Mouse (Mus musculus) heart, embryonic 11.5 days (tissue): Measurements from ENCODE around the gene Hand1. TPM values are rescaled to one million over a fixed set of nuclear protein-coding genes. Genes with fewer than 3 reads are reported as not detected.
A peak's percentile ranks its signal among the peaks of the same experiment; 100 is the strongest.

ENCODE experiments used
- ATAC-seq: fragments of 200-750 bp; cut with Nextera tagmentation; replicated peaks from 2 replicates; pipeline ENCODE4 v1.8.0; 2017; ENCODE audit warnings: moderate library complexity; ENCODE audit not compliant: insufficient number of reproducible peaks, low FRiP score, low TSS enrichment
- H3K27ac ChIP-seq: fragments of 300-500 bp; sonication (generic); 2 replicates; pipeline ENCODE4 v1.5.1; 2014; ENCODE audit warnings: mild to moderate bottlenecking, low read depth, low read length
- H3K27me3 ChIP-seq: fragments of 300-500 bp; sonication (generic); 2 replicates; pipeline ENCODE4 v1.6.1; 2014; ENCODE audit warnings: mild to moderate bottlenecking, low read length, mixed read lengths; ENCODE audit not compliant: control insufficient read depth, insufficient read depth
- H3K36me3 ChIP-seq: fragments of 300-500 bp; sonication (generic); 2 replicates; pipeline ENCODE4 v1.6.1; 2014; ENCODE audit warnings: mild to moderate bottlenecking, low read length, moderate library complexity, mixed read lengths; ENCODE audit not compliant: control insufficient read depth, insufficient read depth
- H3K4me1 ChIP-seq: fragments of 300-500 bp; sonication (generic); 2 replicates; pipeline ENCODE4 v1.6.1; 2014; ENCODE audit warnings: low read length; ENCODE audit not compliant: control insufficient read depth, insufficient read depth
- H3K4me2 ChIP-seq: fragments of 300-500 bp; sonication (generic); 2 replicates; pipeline ENCODE4 v1.6.1; 2014; ENCODE audit warnings: mild to moderate bottlenecking, moderate library complexity
- H3K4me3 ChIP-seq: fragments of 300-500 bp; sonication (generic); 2 replicates; pipeline ENCODE4 v1.5.1; 2014; ENCODE audit warnings: low read depth, low read length
- H3K9ac ChIP-seq: fragments of 300-500 bp; sonication (generic); 2 replicates; pipeline ENCODE4 v1.6.1; 2014; ENCODE audit warnings: mild to moderate bottlenecking, low read depth, low read length, moderate library complexity
- H3K9me3 ChIP-seq: fragments of 300-500 bp; sonication (generic); replicated peaks from 2 replicates; pipeline ENCODE4 v1.6.1; 2016; ENCODE audit warnings: low read length; ENCODE audit not compliant: control insufficient read depth
- WGBS: fragments of 180-500 bp; shearing (Covaris S2); extraction: QIAGEN DNeasy Blood & Tissue Kit; methylation state at CpG from one replicate; pipeline ENCODE4 v1.1.7; 2014; ENCODE audit not compliant: insufficient replicate concordance; 5-methylcytosine and 5-hydroxymethylcytosine counted together
- polyA plus RNA-seq: library from polyadenylated mRNA; unstranded; fragments of >200 nt; fragmentation: Nextera tagmentation; extraction: Ambion mirVana; gene quantifications from 2 replicates; pipeline ENCODE4 v1.2.1, GENCODE M21; 2014

The Hand1 gene
- polyA plus RNA-seq, 1 experiment from 2014 or later: 61.9 TPM

DNA sequence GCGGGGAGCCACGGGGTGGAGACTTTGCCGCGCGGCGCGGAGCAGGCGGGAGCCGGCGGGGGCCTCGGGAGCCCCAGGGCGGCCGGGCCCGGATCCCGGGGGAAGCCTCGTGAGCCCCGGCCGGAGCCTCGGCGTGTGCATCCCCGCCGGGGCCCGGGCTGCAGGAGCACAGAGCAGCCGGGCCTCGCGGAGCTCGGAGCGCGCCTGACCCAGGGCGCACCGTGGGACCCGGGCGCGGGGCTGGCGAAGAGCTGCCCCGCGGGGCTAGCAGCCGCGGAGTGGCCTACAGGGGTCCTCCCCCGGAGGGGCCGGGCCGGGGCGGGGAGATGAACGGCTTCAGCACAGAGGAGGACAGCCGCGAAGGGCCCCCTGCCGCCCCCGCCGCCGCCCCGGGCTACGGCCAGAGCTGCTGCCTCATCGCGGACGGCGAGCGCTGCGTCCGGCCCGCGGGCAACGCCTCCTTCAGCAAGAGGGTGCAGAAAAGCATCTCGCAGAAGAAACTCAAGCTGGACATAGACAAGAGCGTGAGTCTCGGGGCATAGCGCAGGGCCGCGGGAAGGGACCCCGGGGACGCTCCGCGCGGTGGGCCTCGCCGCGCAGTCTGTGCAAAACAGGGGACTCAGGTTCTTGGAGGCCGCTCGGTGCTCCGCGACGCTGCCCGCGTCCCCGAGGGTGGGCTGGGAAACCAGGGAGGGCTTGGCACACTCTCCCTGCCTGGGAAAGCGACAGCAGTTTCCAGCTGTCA, 30.7 kb downstream of the Hand1 start:
- H3K9ac ChIP-seq: peak overlapping the region; percentile 86
- H3K27ac ChIP-seq: peak overlapping the region; percentile 74
- no peaks in the 10 kb centered on the region for H3K9me3 ChIP-seq
- peak; percentile 72 for ATAC-seq
- H3K4me2 ChIP-seq: peak overlapping the region; percentile 74
- WGBS: under 1% methylated on average over 71 of the region's 85 CpGs
- H3K4me3 ChIP-seq: peak overlapping the region; percentile 86
- peaks cover 18% of the 10 kb centered on the region for H3K4me1 ChIP-seq
- H3K36me3 ChIP-seq: no peaks in the 10 kb centered on the region
- no peaks in the 10 kb centered on the region for H3K27me3 ChIP-seq

DNA sequence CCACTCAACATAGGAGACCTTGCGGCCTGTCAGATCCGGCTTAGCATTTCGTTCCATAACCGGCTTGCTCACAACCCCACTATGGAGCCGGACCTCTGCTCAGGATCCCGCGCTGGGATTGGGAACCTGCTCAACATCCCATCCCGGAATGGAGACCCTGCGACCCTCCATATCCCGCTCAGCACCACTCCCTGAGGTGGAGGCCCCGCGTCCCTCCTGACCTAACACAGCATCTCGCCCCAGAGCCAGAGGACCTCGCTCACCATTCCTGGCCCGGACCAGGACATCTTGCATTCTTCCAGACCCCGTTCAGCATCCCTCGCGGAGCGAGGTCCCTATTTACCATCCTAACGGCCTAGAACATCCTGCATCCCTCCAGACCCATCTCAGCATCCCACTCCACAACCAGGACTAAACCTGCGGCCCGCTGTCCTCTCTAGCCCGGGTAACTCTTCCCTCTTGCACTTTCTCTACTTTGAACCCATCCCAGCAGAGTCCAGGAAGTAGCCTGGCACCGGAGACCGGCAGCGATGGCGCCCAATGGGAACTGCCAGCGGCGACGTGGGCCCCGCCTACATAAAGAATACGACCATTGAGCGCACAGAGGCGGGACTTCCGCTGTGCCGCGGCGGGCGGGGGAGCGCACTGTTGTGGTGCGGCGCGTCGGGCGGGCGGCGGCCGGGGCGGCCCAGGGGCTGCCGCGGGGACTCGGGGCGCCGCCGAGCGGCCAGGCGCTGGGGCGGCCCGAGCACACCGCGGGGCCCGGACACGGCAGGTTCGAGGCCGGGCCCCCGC, 31.4 kb downstream of the Hand1 start, which contains the start of gene Sap30l:
TSS of gene Sap30l (plus strand) at position 667 of the 795 bp plus-strand sequence.
- peak within 1 kb of the TSS; percentile 86 for H3K4me3 ChIP-seq
- ATAC-seq: peak; percentile 93
- no peaks in the 10 kb centered on the region for H3K36me3 ChIP-seq
- peak within 1 kb of the TSS; percentile 80 for H3K27ac ChIP-seq
- peaks cover 18% of the 10 kb centered on the region for H3K4me1 ChIP-seq
- no peaks in the 10 kb centered on the region for H3K9me3 ChIP-seq
- H3K4me2 ChIP-seq: peak within 1 kb of the TSS; percentile 74
- WGBS: under 1% methylated on average over 66 of the region's 66 CpGs
- no peaks in the 10 kb centered on the region for H3K27me3 ChIP-seq
- H3K9ac ChIP-seq: peak within 1 kb of the TSS; percentile 86

DNA sequence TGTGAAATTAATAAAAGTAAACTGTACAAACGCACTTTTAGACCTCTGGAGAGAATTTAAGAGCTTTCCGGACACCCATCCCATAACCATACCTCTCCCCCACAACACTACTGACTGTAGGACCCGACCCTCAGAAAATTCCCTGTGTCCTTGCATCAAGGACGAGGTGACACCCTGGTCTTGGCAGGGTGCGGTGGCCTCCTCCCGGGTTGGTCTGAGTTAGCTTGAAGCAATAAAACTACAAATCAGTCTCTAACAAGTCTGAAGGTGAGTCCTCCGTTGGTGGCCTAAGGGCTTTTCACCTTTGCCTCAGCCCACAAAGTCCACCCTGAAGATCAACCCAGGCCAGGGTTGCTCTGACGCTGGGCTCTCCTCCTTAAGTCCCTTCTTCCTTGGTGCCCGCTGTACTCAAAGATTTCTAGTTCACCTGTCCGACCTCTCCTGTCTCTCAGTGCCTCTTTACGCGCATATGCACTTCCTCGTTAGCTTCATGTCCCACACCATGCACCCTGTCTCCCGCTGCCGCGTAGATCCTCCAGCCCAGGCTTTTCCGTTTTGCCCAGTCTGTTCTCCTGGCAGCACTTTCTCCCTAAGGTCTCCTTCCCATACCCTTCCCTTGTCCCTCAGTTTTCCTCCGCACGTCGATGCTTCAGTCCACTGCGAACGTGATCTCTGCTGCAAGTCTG, 32.2 kb downstream of the Hand1 start:
- 14% methylated on average over 22 of the region's 22 CpGs for WGBS
- H3K36me3 ChIP-seq: no peaks in the 10 kb centered on the region
- peak overlapping the region; percentile 74 for H3K4me2 ChIP-seq
- H3K4me3 ChIP-seq: peak overlapping the region; percentile 86
- peak overlapping the region; percentile 86 for H3K9ac ChIP-seq
- H3K4me1 ChIP-seq: peaks cover 18% of the 10 kb centered on the region
- H3K9me3 ChIP-seq: no peaks in the 10 kb centered on the region
- no peak for ATAC-seq
- H3K27me3 ChIP-seq: no peaks in the 10 kb centered on the region
- peak overlapping the region; percentile 80 for H3K27ac ChIP-seq

DNA sequence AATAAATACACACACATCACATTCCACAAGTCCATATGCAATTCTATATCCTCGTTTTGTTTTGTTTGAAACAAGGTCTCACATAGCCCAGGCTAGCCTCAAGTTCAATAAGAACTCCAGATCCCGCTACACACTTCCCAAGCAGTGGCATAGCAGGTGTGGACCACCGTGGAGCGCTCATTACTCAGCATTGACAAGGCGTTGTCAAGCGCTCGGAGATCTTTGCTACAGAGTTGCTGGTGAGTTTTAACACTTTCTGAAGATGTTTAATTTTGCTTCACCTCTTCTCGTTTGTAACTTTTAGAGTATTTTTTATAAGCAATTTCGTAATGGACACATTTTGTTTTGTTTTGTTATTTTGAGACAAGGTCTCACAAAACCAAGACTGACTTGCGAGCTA, 33.2 kb downstream of the Hand1 start:
- Histone ChIP-seq H3K27me3 (no peaks in the 10 kb centered on the region), H3K27ac (no peak overlapping the region), H3K4me1 (peaks cover 18% of the 10 kb centered on the region), H3K9me3 (no peaks in the 10 kb centered on the region), H3K4me2 (no peak overlapping the region), H3K36me3 (no peaks in the 10 kb centered on the region), H3K9ac (no peak overlapping the region), H3K4me3 (no peak overlapping the region)
- 80% methylated on average over 10 of the region's 10 CpGs for WGBS
- ATAC-seq: no peak

DNA sequence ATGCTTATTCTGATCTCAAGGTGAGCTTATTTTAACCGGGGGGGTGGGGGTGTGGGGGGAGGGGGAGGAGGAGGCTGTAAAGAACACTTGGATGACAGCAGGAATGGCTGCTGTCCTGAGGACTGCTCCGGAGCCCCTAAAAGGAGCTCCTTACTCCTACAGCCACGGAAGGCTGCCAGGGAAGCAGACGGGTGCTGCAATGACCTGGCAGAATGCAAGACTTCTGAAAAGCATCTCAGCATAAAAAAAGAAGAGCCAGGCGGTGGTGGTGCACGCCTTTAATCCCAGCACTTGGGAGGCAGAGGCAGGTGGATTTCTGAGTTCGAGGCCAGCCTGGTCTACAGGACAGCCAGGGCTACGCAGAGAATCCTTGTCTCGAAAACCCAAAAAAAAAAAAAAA, 34.8 kb downstream of the Hand1 start:
- no peak overlapping the region for H3K4me2 ChIP-seq
- peaks cover 9% of the 10 kb centered on the region for H3K4me1 ChIP-seq
- H3K9me3 ChIP-seq: no peaks in the 10 kb centered on the region
- no peaks in the 10 kb centered on the region for H3K36me3 ChIP-seq
- H3K4me3 ChIP-seq: no peak overlapping the region
- WGBS: 79% methylated on average over 9 of the region's 9 CpGs
- H3K27me3 ChIP-seq: no peaks in the 10 kb centered on the region
- no peak overlapping the region for H3K9ac ChIP-seq
- no peak overlapping the region for H3K27ac ChIP-seq
- no peak for ATAC-seq

DNA sequence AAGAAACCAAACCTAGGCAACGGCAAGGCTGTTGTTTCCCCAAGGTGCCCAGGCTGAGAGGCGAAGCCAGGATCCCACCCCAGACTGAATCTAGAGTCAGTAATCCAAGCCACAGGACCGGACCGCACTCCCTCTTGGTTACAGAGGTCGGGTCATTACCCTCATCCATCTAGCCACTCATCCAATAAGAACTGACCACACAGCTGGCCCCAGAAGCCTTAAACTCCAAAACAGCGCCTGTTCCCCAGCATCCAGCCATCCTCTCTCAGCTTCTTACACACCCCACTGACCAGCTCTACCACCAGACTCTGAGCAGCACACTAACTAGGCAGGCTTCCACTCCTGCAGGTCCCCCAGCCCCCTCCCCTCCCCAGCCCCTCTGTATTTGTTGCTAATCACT, 37.5 kb downstream of the Hand1 start:
- ATAC-seq: no peak
- 54% methylated on average over 6 of the region's 6 CpGs for WGBS
- Histone ChIP-seq H3K4me2 (no peak overlapping the region), H3K27me3 (no peaks in the 10 kb centered on the region), H3K36me3 (no peaks in the 10 kb centered on the region), H3K4me3 (no peak overlapping the region), H3K9ac (no peak overlapping the region), H3K27ac (no peak overlapping the region), H3K9me3 (no peaks in the 10 kb centered on the region), H3K4me1 (0 out of 2 replicates have a peak, but pooled peaks cover under 1% of the 10 kb centered on the region)

DNA sequence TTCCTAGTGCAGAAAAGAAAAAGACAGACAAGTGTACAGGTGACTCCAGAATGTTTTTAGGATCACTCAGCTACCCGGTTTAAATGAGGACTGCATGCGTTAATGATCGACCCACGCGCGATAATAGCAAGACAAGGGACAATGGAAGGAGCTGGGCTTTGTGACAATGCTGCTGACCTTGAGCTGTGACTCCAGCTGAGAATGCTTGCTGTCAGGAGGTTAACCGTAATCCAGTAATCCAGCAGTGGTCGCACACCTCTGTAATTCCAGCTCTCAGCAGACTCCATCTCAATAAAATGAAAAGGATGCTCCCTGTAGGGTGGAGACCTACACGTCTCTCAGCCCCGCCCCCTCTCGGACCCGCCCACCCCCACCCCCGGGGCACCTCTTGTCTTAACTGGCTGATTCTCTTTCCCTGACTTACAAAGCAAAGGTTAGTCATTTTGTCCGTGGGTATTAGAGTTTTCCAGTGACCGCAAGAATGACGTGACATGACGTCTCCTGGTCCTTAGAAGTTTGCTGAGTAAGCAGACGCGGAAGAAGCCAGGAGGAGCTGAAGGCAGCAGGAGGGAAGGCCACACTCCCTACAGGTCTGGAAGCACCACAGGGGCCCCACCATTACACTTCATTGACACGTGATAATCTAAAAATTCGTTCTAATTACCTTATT, 41.6 kb downstream of the Hand1 start:
- H3K4me3 ChIP-seq: no peak overlapping the region
- H3K36me3 ChIP-seq: no peaks in the 10 kb centered on the region
- no peak for ATAC-seq
- peak overlapping the region; percentile 34 for H3K4me2 ChIP-seq
- no peak overlapping the region for H3K27ac ChIP-seq
- H3K9ac ChIP-seq: no peak overlapping the region
- no peaks in the 10 kb centered on the region for H3K9me3 ChIP-seq
- WGBS: 28% methylated on average over 21 of the region's 21 CpGs
- 0 out of 2 replicates have a peak, but pooled peaks cover 3% of the 10 kb centered on the region for H3K4me1 ChIP-seq
- H3K27me3 ChIP-seq: no peaks in the 10 kb centered on the region

DNA sequence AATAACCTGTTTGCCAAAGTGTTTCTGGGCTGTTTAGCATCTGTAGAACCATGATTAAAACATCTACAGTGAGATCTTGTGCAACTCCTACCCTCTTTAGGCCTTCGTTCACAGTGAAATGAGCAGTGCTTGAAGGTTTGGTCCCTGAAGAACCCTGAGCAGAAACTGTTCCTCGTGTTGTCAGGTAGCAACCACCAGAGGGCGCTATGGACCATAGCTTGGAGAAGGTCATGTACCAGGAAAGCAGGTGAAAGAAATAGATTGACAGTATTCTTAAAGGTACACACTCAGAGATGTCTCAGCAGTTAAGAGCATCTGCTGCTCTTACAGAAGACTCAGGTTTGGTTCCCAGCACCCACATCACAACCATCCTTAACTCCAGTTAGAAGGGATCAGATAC, 44.7 kb downstream of the Hand1 start:
- H3K27me3 ChIP-seq: no peaks in the 10 kb centered on the region
- no peak overlapping the region for H3K27ac ChIP-seq
- H3K4me3 ChIP-seq: no peak overlapping the region
- 0 out of 2 replicates have a peak, but pooled peaks cover 3% of the 10 kb centered on the region for H3K4me1 ChIP-seq
- no peak overlapping the region for H3K4me2 ChIP-seq
- H3K36me3 ChIP-seq: peaks cover 4% of the 10 kb centered on the region; the same call in 1 of the 2 replicates
- no peak for ATAC-seq
- H3K9ac ChIP-seq: no peak overlapping the region
- H3K9me3 ChIP-seq: no peaks in the 10 kb centered on the region
- WGBS: 30% methylated on average over 3 of the region's 3 CpGs
